Mouse (Mus musculus): ENCODE results near the gene Fscn3. TPM values are rescaled to one million over a fixed set of nuclear protein-coding genes. Genes with fewer than 3 reads are reported as not detected.
A peak's percentile ranks its signal among the peaks of the same experiment; 100 is the strongest.

The Fscn3 gene
- not detected for total RNA-seq (2021)
- long read RNA-seq, experiment 1, result 0 reads
- long read RNA-seq, experiment 2, result 0 reads

DNA sequence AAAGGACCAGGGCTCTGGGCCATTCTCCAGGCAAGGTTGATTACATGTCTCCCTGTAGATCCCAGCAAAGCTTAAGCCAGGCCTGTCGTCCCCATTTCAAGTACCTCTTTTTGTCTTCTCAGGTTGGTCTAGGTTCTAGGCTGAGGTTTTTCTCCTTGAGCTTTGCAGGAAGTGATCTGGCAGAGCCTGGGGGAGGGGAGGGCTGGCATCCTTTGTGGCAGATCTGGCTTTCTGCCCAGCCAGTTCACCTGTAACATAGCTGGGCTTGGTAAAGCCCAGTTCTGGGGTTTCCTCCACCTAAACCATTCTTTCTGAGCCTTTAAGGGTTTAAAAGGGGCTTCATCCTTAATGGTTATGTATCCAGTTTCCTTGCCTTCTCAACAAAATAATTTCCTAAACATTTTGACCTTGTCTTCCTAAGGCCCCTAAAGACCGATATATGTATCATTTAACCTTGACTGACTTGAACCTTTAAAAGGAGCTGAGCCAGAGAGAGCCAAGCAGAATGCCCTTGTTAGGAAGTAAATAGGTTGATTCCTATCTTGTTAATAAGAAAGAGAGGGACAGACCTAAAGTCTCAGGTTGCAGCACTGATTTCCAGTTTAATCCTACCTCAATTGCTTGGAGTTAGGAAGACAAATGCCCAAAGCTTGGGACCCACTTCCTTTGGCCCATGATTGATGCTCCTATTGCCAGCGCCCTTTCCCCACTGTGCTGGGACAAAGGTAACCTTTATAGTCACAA, at the start of gene Fscn3:
Fscn3 (plus strand) TSS at position 694 of the 744 bp plus-strand sequence.
- DNase-seq (ENCODE audit: low spot score), result no peak

- no peak for DNase-seq (ENCODE audit: low spot score)
Measured at GRCm38 (mm10) chr6:28381983-28382382, 45.6 kb upstream of the Fscn3 start.

DNA sequence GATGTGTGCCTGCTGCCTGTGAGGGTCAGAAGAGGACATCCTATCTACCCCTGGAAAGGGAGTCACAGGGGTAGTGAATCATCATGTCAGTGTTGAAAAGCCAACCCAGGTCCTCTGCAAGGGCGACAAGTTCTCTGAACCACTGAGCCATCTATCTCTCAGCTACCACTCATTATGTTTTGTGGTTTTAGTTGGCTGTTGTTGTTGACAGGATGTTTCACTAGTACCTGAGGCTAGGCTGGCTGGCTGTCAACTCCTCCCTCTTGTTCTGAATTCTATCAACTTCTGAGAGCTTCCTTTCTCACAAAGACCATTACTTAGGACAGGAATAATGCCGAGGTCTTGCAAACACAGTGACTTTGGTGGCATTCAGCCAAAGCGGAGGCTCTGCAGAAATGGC, 42.4 kb upstream of the Fscn3 start:
- no peak for DNase-seq (ENCODE audit: low spot score)

- no peak for DNase-seq (ENCODE audit: low spot score)
Measured at GRCm38 (mm10) chr6:28389038-28389437, 38.6 kb upstream of the Fscn3 start.

DNA sequence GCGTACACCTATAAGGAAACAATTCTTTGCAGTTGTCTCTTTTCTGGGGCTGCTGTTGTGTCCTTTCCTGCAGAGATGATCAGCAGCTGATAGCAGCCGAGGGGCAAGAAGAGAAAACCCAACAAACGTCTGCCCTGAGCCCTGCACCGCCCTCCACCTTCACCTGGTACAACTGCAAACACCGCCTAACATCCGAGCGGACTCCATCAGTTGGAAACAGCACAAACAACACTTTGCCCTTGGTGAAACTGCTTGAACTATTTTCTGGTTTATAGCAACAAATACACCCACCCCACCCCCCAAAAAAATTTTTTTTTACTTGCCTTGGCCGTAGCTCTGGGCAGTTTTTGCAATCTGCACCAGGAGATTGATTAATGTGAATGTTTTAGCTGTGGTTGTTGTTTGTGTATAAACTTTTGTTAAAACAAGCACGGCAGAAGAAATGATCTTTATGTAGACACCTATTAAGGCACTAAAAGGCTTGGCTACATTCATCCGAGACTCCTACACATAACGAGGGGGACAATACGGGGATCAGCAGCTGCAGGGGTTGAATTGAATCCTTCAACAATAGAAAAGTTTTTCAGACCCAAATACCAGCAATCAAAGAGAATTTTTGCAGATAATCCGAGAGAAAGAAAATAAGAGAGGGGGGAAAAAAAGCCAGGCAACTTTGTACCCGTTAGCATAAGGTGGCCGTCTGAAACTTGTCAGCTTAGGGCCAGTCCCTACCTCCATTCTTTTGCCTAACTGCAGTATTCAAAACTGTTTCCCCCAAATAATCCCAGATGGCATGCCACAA, 31.3 kb upstream of the Fscn3 start:
- DNase-seq (ENCODE audit: low spot score), result no peak

- no peak for DNase-seq (ENCODE audit: low spot score)
Measured at GRCm38 (mm10) chr6:28396853-28397457, 30.6 kb upstream of the Fscn3 start.

GRCm38 (mm10) chr6:28397681-28398203, 29.8 kb upstream of the Fscn3 start, which contains the start of gene Zfp800:
Zfp800 (minus strand) TSS chr6:28398005.
- DNase-seq (ENCODE audit: low spot score), result no peak

DNA sequence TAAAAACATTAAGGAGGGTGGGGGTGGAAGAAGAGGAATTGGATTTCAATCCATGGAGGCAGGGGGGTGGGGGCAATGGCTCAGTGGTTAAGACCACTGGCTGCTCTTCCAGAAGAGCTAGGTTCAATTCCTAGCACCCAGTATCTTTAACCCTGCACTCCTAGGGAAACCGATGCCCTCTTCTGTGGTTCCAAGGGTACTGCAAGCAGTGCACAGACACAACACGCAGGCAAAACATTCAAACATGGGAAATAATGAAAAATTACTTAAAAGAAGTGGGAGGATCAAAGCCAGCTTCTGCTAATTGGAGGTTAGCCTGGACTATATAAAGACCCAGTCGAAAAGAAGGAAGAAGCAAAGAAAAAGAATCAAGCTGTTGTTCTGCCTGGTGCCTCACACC, 28.9 kb upstream of the Fscn3 start:
- DNase-seq (ENCODE audit: low spot score), result no peak

DNA sequence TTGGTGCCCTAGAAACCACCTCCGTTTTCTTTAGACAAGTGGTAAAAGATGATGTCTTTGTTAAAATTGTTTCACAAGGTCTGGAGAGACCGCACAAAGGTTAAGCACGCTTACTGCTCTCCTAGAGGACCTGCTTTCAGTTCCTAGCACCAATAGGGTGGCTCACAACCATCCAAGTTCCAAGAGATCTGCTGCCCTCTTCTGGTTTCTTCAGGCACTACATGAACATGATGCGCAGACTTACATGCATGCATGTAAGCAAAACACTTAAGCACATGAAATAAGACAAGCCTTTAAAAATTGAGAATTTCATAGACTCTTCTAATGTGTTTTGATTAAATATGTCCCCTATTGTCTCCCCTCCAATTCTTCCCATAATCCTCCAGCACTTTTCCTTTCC, 27.8 kb upstream of the Fscn3 start:
- no peak for DNase-seq (ENCODE audit: low spot score)

DNA sequence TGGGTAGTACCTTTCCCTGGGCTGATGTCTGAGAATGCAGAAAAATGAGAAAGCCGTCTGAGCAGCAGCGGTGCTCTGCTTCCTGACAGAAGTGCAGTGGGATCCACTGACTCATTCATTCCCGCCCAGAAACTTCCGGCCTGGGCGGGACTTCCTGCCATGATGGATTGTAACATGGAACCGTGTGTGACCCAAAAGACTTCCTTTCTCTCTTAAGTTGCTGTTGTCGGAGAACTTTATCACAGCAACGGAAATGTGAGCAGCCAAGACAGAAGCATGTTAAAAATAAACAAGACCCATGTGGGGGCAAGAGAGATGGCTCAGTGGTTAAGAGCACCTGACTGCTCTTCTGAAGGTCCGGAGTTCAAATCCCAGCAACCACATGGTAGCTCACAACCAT, 17.5 kb upstream of the Fscn3 start:
- DNase-seq (ENCODE audit: low spot score), result no peak

- no peak for DNase-seq (ENCODE audit: low spot score)
Measured at GRCm38 (mm10) chr6:28411236-28411635, 16.4 kb upstream of the Fscn3 start.

GRCm38 (mm10) chr6:28416981-28417380, 10.6 kb upstream of the Fscn3 start:
- no peak for DNase-seq (ENCODE audit: low spot score)

- DNase-seq (ENCODE audit: low spot score), result peak; percentile 84
Measured at GRCm38 (mm10) chr6:28418449-28418848, 9.1 kb upstream of the Fscn3 start.

DNA sequence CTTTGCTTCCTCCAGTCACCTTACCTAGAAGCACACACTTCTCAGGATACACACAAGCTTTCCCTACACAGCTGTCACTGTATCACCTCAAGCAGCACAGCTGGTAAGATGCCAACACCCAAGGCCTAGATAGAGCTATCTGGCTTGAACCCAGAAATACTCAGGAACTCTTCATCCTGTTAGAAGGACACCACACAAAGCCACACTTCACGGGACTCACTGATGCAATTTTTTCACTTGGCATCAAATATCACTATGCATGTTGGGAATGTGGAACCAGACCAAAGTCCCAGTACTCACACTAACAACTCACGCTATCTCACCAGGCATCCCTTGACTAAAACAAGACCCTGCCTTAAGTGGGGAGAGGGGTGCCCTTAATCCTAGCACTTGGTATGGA, 7.9 kb upstream of the Fscn3 start:
- no peak for DNase-seq (ENCODE audit: low spot score)

DNA sequence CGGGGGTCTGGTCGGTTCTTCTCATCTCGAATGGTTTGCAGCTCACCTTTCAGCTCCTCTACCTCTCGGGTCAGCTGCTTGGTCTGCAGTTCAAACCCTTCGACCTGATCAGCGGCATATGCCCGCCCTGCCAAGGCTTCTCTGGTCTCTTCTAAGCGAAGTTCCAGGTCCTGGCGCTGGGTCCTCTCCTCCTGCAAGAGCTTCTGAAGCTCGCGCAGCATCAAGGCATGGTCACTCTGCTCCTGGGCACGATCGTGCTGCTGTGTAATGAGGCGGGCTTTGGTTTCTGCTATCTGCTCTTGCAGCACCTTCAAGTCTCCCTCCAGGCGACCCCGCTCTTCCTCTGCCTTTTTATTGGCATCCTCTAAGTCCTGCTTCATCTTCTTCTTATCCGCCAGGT, 7.2 kb upstream of the Fscn3 start:
- no peak for DNase-seq (ENCODE audit: low spot score)

DNA sequence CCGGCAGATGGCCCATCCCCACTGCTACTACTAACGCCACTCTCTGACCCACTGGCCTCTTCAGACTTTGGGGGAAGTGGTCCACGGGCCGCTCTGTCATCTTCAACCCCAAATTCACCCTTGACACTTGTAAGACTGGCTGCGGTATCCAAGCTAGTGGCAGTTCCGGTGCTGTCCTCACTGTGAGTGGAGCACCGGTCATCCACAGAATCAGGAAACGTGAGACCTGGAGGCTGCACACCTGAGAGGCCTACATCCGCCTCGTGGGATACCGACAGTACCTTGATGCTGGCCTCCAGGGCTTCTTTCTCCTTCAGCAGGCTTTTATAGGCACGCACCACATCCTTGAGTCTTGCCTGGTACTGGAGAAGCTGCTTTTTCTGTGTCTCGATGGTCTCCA, 6.7 kb upstream of the Fscn3 start:
- no peak for DNase-seq (ENCODE audit: low spot score)

DNA sequence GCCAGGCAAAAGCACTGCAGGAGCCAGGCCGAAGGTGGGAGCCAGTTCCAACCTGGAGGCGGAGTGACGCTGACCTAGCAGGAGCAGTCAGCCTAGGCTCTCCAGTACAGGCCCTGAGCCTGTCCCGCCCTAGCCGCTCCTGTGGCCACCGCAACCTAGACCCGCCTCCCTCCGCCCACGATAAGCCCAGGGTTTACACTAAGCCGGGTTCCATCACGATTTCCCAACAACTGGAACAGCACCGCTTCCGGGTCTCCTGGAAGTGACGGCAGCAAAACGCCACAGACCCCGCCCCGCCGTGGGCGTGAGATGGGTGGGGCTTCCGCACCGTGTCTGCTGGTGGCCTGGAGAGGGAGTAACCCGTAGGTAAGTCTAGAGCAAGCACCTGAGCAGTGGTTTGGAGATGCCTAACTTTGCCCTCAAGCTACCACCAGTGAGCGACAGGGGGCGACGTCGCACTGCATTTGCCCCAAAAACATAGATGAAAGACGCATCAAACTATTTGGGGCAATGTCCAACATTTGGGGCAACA, 6.1 kb upstream of the Fscn3 start:
- peak; percentile 96 for DNase-seq (ENCODE audit: low spot score)

DNA sequence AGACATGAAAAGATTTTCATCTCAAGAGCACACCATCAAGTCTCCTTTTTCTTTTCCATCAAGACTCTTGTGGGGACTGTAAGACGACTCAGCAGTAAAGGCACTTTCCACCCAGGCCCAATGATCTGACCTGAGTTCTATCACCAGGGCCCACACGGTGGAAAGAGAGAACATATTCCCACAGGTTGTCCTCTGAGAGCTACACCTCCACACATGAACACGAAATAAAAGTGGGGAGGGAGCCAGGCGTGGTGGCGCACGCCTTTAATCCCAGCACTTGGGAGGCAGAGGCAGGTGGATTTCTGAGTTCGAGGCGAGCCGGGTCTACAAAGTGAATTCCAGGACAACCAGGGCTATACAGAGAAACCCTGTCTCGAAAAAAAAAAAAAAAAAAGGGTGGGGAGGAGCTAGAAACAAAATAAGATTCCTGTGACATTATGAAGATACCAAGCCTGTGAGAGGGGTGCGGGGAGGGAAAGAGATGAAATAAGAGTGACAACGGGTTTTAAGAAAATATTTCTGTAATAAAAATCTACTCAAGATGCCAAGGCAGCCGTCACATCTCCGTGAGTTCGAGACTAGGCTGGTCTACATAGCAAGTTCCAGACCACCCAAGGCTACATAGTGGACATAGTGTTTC, 4.8 kb upstream of the Fscn3 start:
- DNase-seq (ENCODE audit: low spot score), result no peak

GRCm38 (mm10) chr6:28423313-28423712, 4.3 kb upstream of the Fscn3 start, which contains the start of gene Arf5:
Arf5 (plus strand) TSS chr6:28423560.
- DNase-seq (ENCODE audit: low spot score), result peak; percentile 93

DNA sequence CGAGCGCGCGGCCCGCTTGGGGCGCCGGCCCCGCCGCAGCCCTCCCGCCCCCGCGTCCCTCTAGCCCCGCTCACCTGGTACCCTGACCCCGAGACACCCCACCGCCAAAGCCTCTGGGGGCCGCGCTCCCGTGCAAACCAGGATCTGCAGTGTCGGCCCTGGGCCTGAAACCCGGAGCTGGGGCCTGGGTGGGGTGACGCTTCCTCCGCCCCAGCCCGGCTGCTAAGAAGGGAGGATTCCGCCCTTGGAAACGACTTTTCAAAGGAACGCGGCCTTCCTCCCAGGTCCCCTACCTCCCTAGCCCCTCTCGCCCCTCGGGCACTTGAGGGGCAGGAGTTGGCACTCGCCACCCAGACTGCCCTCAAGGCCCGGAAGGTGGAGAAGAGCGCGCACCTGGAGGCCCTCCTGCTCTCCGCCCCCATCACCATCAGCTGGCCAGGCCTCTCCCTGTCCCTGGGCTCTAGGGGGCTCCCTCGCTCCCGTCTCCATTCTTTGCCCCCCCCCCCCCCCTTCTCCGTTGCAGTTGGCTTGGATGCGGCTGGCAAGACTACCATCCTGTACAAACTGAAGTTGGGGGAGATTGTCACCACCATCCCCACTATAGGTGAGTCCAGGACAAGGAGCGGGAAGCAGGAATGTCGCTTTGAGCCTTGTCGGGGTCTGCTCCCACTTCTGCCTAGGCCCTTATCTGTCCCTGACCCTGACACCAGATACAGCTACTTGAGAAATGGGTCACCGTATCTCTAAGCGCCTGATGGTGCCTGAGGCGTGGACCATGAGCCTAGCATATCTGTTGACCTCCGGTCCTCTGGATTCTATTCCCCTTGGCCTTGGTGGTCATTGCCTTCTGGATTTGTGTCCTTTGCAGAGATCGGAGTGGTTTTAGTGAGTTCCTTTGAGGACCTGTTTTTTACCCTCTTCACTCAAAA, 3.6 kb upstream of the Fscn3 start:
- DNase-seq (ENCODE audit: low spot score), result no peak

Data from gastrocnemius, adult 18-20 months (tissue).